Mouse (Mus musculus) heart, adult 11 months (tissue): ENCODE results near the gene Max.

Experiments used
- DNase-seq: peaks from one replicate; pipeline ENCODE4 v3.0.0; 2022

Max gene

DNA sequence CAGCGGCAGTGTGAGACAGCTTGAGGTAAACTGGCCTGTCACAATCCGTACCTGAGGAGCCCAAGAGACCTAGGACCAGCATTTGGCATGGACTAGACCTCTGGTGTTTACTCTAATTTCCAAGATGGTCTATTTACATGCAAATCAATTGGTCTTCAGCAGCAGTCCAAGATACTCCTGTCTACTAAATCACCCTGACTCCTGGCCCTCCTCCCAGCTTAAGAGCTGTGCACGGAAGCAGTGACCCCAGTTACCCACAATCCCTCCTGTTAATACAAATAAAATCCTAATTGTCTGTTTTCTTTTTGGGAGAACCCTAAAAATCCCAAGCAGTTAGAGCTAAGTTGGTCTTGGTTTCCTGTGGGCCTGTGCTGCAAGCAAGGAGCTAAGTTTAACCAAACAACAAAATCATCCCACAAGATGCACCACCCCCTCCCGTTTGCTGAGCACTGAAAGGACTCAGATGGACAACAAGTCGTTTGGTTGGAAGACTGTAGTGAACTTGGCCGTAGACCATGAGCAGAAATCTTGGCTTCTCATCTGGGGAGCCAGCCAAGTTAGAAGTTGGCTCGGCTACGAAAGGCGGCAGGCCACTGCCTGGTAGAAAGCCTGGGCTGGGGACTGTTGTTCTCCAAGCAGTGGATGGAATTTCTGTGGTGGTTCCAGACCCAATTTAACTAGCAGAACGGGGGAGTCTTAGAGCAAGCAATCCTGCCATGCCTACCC, 7.1 kb downstream of the Max start:
- peak; percentile 98 for DNase-seq

GRCm38 (mm10) chr12:76953750-76954363, 8.1 kb downstream of the Max start:
- DNase-seq, result peak; percentile 93

DNA sequence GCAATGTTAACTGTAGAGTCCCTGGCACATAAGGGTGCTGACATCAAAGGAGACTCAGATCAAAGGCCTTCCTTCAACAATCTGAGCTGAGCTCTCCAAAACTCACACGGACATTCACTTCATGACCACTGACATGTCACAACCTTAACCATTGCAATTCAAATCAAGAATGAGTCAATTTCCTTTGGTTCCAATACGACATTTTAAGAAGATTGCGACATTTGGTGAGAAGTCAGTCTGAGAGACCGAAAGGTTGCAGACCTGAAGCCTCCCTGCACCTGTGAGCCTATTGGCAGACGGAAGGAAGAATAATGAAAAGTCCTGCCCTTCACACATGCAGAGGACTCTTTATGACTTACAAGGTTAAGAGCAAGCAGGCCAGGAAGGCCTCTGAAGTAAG, 11.7 kb downstream of the Max start:
- no peak for DNase-seq

GRCm38 (mm10) chr12:76948781-76949180, 13.2 kb downstream of the Max start:
- no peak for DNase-seq

GRCm38 (mm10) chr12:76948185-76948584, 13.8 kb downstream of the Max start:
- no peak for DNase-seq

DNA sequence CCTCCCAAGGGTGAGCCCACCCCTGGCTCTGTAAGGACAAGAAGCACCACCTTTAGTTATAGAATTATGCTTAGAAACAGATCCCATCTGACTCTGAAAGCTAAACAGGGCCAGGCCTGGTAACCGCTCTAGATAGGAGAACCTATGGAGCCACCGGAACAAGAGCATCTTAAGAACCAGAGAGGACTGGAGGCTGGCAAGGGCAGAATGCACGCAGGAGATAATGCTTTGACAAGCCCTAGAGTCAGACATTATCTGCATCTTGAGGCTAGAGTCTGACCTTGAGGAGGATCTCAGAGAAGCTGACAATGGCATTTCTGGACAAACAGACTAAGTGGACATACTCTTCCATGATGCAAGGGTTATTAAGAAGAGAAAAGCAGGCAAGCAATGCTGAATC, 14.5 kb downstream of the Max start:
- no peak for DNase-seq

- DNase-seq, result no peak
These were observed 18.5 kb downstream of the Max start for GRCm38 (mm10) chr12:76943466-76943865.

GRCm38 (mm10) chr12:76943046-76943445, 19.0 kb downstream of the Max start:
- no peak for DNase-seq

GRCm38 (mm10) chr12:76942476-76942875, 19.5 kb downstream of the Max start:
- DNase-seq, result no peak

DNA sequence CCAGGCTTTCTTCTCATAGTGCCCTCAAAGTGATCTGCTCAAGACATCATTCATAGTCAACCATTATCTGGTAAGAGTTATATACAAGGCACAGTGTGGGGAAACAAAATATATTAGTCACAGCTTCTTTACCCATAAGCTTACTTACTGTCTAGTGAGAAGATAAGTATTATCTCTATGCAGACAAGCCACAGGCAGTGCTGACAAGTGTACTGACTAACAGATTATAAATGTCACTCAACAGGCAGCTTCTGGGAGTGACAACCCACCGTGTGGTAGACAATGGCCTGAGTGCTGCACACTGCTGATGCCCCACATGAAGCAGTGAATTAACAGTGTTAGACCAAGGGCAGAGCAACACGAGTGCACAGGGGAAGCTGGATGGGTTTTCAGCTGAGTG, 20.5 kb downstream of the Max start:
- no peak for DNase-seq

DNA sequence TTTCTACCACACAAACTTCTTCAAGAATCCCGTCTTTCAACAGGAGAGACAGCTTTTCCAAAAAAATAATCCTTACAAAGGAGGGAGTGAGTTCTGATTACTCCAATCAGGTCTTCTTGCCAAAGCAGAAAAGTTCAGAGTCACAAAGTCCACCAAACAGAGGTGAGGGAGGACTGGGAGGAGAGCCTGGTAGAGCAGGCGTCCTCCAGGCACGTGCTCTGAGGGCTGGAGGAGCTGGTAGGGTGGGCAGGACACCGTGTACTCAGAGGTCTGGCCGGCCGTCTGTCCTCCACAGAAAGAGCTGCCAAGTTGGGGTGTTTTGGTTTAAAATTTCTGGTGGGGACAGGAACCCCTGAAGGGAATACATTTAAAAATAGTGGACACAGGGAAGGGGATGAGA, 24.0 kb downstream of the Max start:
- DNase-seq, result no peak

- no peak for DNase-seq
These were observed 25.8 kb downstream of the Max start for GRCm38 (mm10) chr12:76936211-76936610.

DNA sequence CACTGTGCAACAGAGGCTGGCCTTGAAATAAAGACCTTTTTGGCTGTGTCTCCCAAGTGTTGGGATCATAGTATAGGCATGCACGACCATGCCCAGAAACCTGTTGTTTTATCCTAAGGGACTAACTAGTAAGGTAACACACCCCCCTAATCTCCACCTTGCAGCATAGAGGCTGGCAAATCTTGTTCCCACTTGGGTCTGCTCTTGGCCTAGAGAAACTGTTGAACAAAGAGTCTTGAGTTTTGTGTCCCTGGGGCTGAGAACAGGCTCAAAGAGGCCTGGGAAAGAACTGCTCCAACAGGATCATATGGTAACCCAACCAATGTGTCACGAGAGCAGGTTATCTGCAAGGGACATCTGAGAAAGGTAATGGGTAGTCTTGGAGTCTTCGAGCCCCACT, 27.6 kb downstream of the Max start:
- no peak for DNase-seq

DNA sequence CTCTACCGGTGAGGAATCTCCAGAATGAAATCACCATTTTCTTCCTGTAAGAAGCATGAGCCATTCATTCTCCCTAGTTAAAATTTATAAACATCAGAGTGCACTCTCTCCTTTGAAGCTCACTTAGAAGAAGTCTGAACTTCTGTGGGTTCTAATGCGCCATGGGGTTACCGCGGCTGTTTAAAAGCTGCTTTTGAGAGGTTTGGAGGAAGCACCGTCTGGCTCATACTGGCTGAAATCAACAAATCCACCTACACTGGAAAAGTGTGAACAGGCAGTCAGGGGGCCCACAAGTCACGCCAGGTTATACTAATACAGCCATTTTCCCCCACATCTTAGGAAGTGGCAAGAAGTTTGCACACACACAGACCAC, 29.3 kb downstream of the Max start:
- DNase-seq, result no peak

GRCm38 (mm10) chr12:76931739-76932687, 30.0 kb downstream of the Max start:
- DNase-seq, result peak; percentile 98

GRCm38 (mm10) chr12:76930177-76930576, 31.8 kb downstream of the Max start:
- no peak for DNase-seq

GRCm38 (mm10) chr12:76927539-76927938, 34.5 kb downstream of the Max start:
- DNase-seq, result no peak

DNA sequence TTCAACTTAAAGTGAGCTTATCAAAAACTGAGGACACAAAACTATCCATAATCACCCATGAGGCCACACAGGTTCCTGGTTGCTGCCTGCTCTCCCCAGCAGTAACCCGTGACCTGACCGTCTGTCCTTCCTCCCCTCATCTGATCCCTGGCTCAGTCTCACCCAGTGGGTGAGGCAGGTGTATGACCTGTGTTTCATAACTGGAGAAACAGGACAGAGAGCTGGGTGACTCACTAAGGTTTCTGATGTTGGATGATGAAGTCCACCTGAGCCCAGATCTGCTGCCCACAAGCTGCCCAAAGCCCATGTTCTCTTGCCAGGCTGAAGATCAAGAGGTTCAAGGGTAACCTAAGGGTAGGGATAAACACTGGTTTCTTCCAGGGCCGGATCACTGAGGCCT, 35.0 kb downstream of the Max start:
- DNase-seq, result no peak

- DNase-seq, result peak; percentile 98
These were observed 35.6 kb downstream of the Max start for GRCm38 (mm10) chr12:76926338-76926945.

DNA sequence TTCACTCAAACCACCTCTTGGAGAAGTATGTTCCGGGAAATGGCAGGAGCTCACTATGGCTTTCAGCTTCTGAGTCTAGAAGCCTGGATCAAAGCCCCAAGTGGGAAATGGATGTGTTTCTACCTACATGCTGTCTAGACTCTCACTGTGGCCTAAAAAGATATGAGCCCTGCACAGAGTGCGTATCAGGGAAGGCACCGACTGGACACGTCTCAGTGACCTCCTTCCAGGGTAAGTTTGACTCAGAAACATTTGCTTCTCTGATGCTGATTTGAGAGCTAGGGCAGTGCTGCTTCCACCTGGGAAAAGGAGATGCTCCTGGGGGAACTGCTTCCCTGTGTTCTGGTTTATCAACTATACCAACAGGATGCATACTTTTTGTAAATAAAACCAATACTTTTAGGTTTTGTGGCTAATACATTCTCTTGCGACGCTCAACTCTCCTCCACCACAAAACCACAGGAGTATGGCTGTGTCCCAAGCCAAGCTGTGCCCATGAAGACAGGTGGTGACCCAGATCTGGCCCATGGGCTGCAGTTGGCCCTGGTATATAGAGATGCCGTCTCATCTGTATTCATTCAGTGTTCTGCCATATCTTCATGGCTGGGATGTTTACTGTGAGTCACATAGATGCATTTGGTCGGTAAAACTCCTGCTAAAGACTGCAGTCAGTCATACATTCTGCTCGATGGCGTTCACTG, 36.9 kb downstream of the Max start:
- DNase-seq, result no peak

GRCm38 (mm10) chr12:76923118-76923517, 38.9 kb downstream of the Max start:
- peak; percentile 96 for DNase-seq

- DNase-seq, result no peak
These were observed 41.0 kb downstream of the Max start for GRCm38 (mm10) chr12:76920990-76921389.

DNA sequence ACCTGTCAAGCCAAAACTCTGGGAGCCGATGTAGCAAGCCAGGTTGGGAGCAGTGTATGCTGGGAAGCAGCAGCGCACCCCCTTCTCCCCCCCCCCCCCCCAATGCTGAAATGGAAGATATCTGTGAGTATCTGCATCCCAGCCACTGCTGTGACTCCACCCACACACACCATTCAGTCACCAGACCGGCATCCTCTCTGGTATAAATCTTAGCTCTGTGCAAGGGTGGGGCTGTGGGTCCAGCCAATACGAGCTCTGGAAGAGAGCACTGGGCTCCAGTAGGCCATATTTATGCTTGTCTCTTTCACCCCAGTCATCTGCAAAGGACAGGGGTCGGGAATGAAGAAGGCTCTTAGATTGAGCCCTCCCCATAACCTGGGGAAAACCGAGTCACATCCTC, 41.6 kb downstream of the Max start:
- no peak for DNase-seq
